Mouse (Mus musculus): ENCODE results near the gene Tln2. TPM values are rescaled to one million over a fixed set of nuclear protein-coding genes. Genes with fewer than 3 reads are reported as not detected.

The Tln2 gene
- polyA plus RNA-seq, 1 experiment from 2014 or later: 46.3 TPM

- H3K9me3 ChIP-seq (ENCODE audit: control insufficient read depth, low read length): no peaks in the 10 kb centered on the region
- peaks cover 32% of the 10 kb centered on the region for H3K4me1 ChIP-seq (ENCODE audit: control insufficient read depth, insufficient read depth, low read length)
- H3K4me3 ChIP-seq (ENCODE audit: low read depth, low read length): no peak overlapping the region
- H3K27ac ChIP-seq (replicated peaks; ENCODE audit: low read depth, low read length): peak overlapping the region; percentile 67
- no peak overlapping the region for H3K9ac ChIP-seq (ENCODE audit: low read depth, low read length)
- no peak for DNase-seq (ENCODE audit: low spot score)
- no peak overlapping the region for H3K4me2 ChIP-seq (ENCODE audit: low read depth, low read length)
- no peak; the same call in 1 of the 2 replicates for ATAC-seq (ENCODE audit: low read depth)
- H3K27me3 ChIP-seq (replicated peaks; ENCODE audit: control insufficient read depth, insufficient read depth, low read length): no peaks in the 10 kb centered on the region
- 31% methylated on average over 3 of the region's 3 CpGs for whole genome bisulfite sequencing
- H3K36me3 ChIP-seq (ENCODE audit: control insufficient read depth, insufficient read depth, low read length): no peaks in the 10 kb centered on the region
These were observed 14.1 kb upstream of the Tln2 start for GRCm38 (mm10) chr9:67573683-67573979.

GRCm38 (mm10) chr9:67572790-67573682 lies 13.5 kb upstream of the Tln2 start:
- DNase-seq (ENCODE audit: low spot score) (peak; percentile 49), ATAC-seq (ENCODE audit: low read depth) (peak; percentile 22; the same call in 1 of the 2 replicates)
- peaks cover 32% of the 10 kb centered on the region for H3K4me1 ChIP-seq (ENCODE audit: control insufficient read depth, insufficient read depth, low read length)
- H3K4me3 ChIP-seq (ENCODE audit: low read depth, low read length): no peak overlapping the region
- no peaks in the 10 kb centered on the region for H3K9me3 ChIP-seq (ENCODE audit: control insufficient read depth, low read length)
- H3K36me3 ChIP-seq (ENCODE audit: control insufficient read depth, insufficient read depth, low read length): no peaks in the 10 kb centered on the region
- no peaks in the 10 kb centered on the region for H3K27me3 ChIP-seq (replicated peaks; ENCODE audit: control insufficient read depth, insufficient read depth, low read length)
- H3K9ac ChIP-seq (ENCODE audit: low read depth, low read length): no peak overlapping the region
- H3K27ac ChIP-seq (replicated peaks; ENCODE audit: low read depth, low read length): peak overlapping the region; percentile 67
- peak overlapping the region; percentile 15; the same call in 1 of the 2 replicates for H3K4me2 ChIP-seq (ENCODE audit: low read depth, low read length)
- 31% methylated on average over 10 of the region's 10 CpGs for WGBS

GRCm38 (mm10) chr9:67565801-67566258 lies 6.3 kb upstream of the Tln2 start:
- Histone ChIP-seq H3K4me2 (ENCODE audit: low read depth, low read length) (no peak overlapping the region), H3K9ac (ENCODE audit: low read depth, low read length) (no peak overlapping the region), H3K4me3 (ENCODE audit: low read depth, low read length) (no peak overlapping the region), H3K27me3 (replicated peaks; ENCODE audit: control insufficient read depth, insufficient read depth, low read length) (no peaks in the 10 kb centered on the region), H3K9me3 (ENCODE audit: control insufficient read depth, low read length) (no peaks in the 10 kb centered on the region), H3K27ac (replicated peaks; ENCODE audit: low read depth, low read length) (no peak overlapping the region), H3K4me1 (ENCODE audit: control insufficient read depth, insufficient read depth, low read length) (no peaks in the 10 kb centered on the region), H3K36me3 (ENCODE audit: control insufficient read depth, insufficient read depth, low read length) (no peaks in the 10 kb centered on the region)
- peak; percentile 55; the same call in 1 of the 2 replicates for ATAC-seq (ENCODE audit: low read depth)
- peak; percentile 77 for DNase-seq (ENCODE audit: low spot score)
- WGBS: 65% methylated on average over 6 of the region's 6 CpGs

GRCm38 (mm10) chr9:67549811-67550501 lies 9.5 kb downstream of the Tln2 start:
- Histone ChIP-seq H3K27ac (replicated peaks; ENCODE audit: low read depth, low read length) (peak overlapping the region; percentile 64), H3K9me3 (ENCODE audit: control insufficient read depth, low read length) (no peaks in the 10 kb centered on the region), H3K4me3 (ENCODE audit: low read depth, low read length) (no peak overlapping the region), H3K27me3 (replicated peaks; ENCODE audit: control insufficient read depth, insufficient read depth, low read length) (no peaks in the 10 kb centered on the region), H3K36me3 (ENCODE audit: control insufficient read depth, insufficient read depth, low read length) (0 out of 2 replicates have a peak, but pooled peaks cover 4% of the 10 kb centered on the region), H3K4me1 (ENCODE audit: control insufficient read depth, insufficient read depth, low read length) (peaks cover 17% of the 10 kb centered on the region), H3K9ac (ENCODE audit: low read depth, low read length) (no peak overlapping the region), H3K4me2 (ENCODE audit: low read depth, low read length) (no peak overlapping the region)
- peak; percentile 15; the same call in 1 of the 2 replicates for ATAC-seq (ENCODE audit: low read depth)
- DNase-seq (ENCODE audit: low spot score): peak; percentile 85
- WGBS: 64% methylated on average over 8 of the region's 8 CpGs

- 18% methylated on average over 4 of the region's 4 CpGs for WGBS
- peak; percentile 88 for DNase-seq (ENCODE audit: low spot score)
- ATAC-seq (ENCODE audit: low read depth): peak; percentile 80
These were observed 10.2 kb downstream of the Tln2 start for GRCm38 (mm10) chr9:67549332-67549731.

GRCm38 (mm10) chr9:67546650-67547049 lies 12.9 kb downstream of the Tln2 start:
- Histone ChIP-seq H3K4me2 (ENCODE audit: low read depth, low read length) (no peak overlapping the region), H3K4me3 (ENCODE audit: low read depth, low read length) (no peak overlapping the region), H3K27me3 (replicated peaks; ENCODE audit: control insufficient read depth, insufficient read depth, low read length) (no peaks in the 10 kb centered on the region), H3K9me3 (ENCODE audit: control insufficient read depth, low read length) (no peaks in the 10 kb centered on the region), H3K4me1 (ENCODE audit: control insufficient read depth, insufficient read depth, low read length) (peaks cover 17% of the 10 kb centered on the region), H3K9ac (ENCODE audit: low read depth, low read length) (no peak overlapping the region), H3K27ac (replicated peaks; ENCODE audit: low read depth, low read length) (no peak overlapping the region), H3K36me3 (ENCODE audit: control insufficient read depth, insufficient read depth, low read length) (0 out of 2 replicates have a peak, but pooled peaks cover 2% of the 10 kb centered on the region)
- no peak for DNase-seq (ENCODE audit: low spot score)
- WGBS: 84% methylated on average over 5 of the region's 5 CpGs
- ATAC-seq (ENCODE audit: low read depth): no peak

More at GRCm38 (mm10) chr9:67549332-67549731, 10.2 kb downstream of the Tln2 start:
- no peak overlapping the region for H3K9ac ChIP-seq (ENCODE audit: low read depth, low read length)
- H3K27me3 ChIP-seq (replicated peaks; ENCODE audit: control insufficient read depth, insufficient read depth, low read length): no peaks in the 10 kb centered on the region
- H3K4me2 ChIP-seq (ENCODE audit: low read depth, low read length): no peak overlapping the region
- H3K36me3 ChIP-seq (ENCODE audit: control insufficient read depth, insufficient read depth, low read length): 0 out of 2 replicates have a peak, but pooled peaks cover 4% of the 10 kb centered on the region
- H3K9me3 ChIP-seq (ENCODE audit: control insufficient read depth, low read length): no peaks in the 10 kb centered on the region
- H3K27ac ChIP-seq (replicated peaks; ENCODE audit: low read depth, low read length): peak overlapping the region; percentile 64
- H3K4me1 ChIP-seq (ENCODE audit: control insufficient read depth, insufficient read depth, low read length): peaks cover 17% of the 10 kb centered on the region
- no peak overlapping the region for H3K4me3 ChIP-seq (ENCODE audit: low read depth, low read length)

- no peaks in the 10 kb centered on the region for H3K9me3 ChIP-seq (ENCODE audit: control insufficient read depth, low read length)
- WGBS: 95% methylated on average over 3 of the region's 3 CpGs
- no peak overlapping the region for H3K4me3 ChIP-seq (ENCODE audit: low read depth, low read length)
- peaks cover 20% of the 10 kb centered on the region for H3K4me1 ChIP-seq (ENCODE audit: control insufficient read depth, insufficient read depth, low read length)
- H3K9ac ChIP-seq (ENCODE audit: low read depth, low read length): no peak overlapping the region
- H3K36me3 ChIP-seq (ENCODE audit: control insufficient read depth, insufficient read depth, low read length): no peaks in the 10 kb centered on the region
- DNase-seq (ENCODE audit: low spot score) (no peak), ATAC-seq (ENCODE audit: low read depth) (no peak)
- no peaks in the 10 kb centered on the region for H3K27me3 ChIP-seq (replicated peaks; ENCODE audit: control insufficient read depth, insufficient read depth, low read length)
- no peak overlapping the region for H3K27ac ChIP-seq (replicated peaks; ENCODE audit: low read depth, low read length)
- H3K4me2 ChIP-seq (ENCODE audit: low read depth, low read length): no peak overlapping the region
These were observed 13.7 kb downstream of the Tln2 start for GRCm38 (mm10) chr9:67545794-67546193.

- Histone ChIP-seq H3K4me1 (ENCODE audit: control insufficient read depth, insufficient read depth, low read length) (peaks cover 24% of the 10 kb centered on the region), H3K9me3 (ENCODE audit: control insufficient read depth, low read length) (no peaks in the 10 kb centered on the region), H3K27me3 (replicated peaks; ENCODE audit: control insufficient read depth, insufficient read depth, low read length) (no peaks in the 10 kb centered on the region), H3K27ac (replicated peaks; ENCODE audit: low read depth, low read length) (no peak overlapping the region), H3K4me2 (ENCODE audit: low read depth, low read length) (no peak overlapping the region), H3K4me3 (ENCODE audit: low read depth, low read length) (no peak overlapping the region), H3K36me3 (ENCODE audit: control insufficient read depth, insufficient read depth, low read length) (no peaks in the 10 kb centered on the region), H3K9ac (ENCODE audit: low read depth, low read length) (no peak overlapping the region)
- ATAC-seq (ENCODE audit: low read depth) (no peak), DNase-seq (ENCODE audit: low spot score) (no peak)
- 76% methylated on average over 7 of the region's 7 CpGs for WGBS
These were observed 14.7 kb downstream of the Tln2 start for GRCm38 (mm10) chr9:67544783-67545182.
